Mouse (Mus musculus) stomach, embryonic 14.5 days (tissue): Measurements from ENCODE around the gene Sash3. TPM values are rescaled to one million over a fixed set of nuclear protein-coding genes. Genes with fewer than 3 reads are reported as not detected.
"Not testable (repeated sequence)": the region's sequence is repeated elsewhere in the genome, so short reads cannot be mapped to it uniquely, and the experiment has no call there.

ENCODE experiments used
- ATAC-seq: fragments of 200-750 bp; cut with Nextera tagmentation; 2 replicates; pipeline ENCODE4 v1.8.0; 2017; ENCODE audit warnings: low read depth, moderate TSS enrichment; ENCODE audit not compliant: insufficient number of reproducible peaks, insufficient read depth, low FRiP score
- H3K27ac ChIP-seq: fragments of 300-500 bp; sonication (generic); 2 replicates; pipeline ENCODE4 v1.5.1; 2014; ENCODE audit warnings: mild to moderate bottlenecking, low read length, moderate library complexity, mixed read lengths
- H3K27me3 ChIP-seq: fragments of 300-500 bp; sonication (generic); 2 replicates; pipeline ENCODE4 v1.6.1; 2014; ENCODE audit warnings: low read length, control low read depth, mixed read lengths; ENCODE audit not compliant: control insufficient read depth, insufficient read depth
- H3K36me3 ChIP-seq: fragments of 300-500 bp; sonication (generic); 2 replicates; pipeline ENCODE4 v1.6.1; 2014; ENCODE audit warnings: mild to moderate bottlenecking, control low read depth, low read length, moderate library complexity, mixed read lengths; ENCODE audit not compliant: control insufficient read depth, insufficient read depth
- H3K4me1 ChIP-seq: fragments of 300-500 bp; sonication (generic); 2 replicates; pipeline ENCODE4 v1.6.1; 2014; ENCODE audit warnings: low read length, control low read depth, mixed read lengths; ENCODE audit not compliant: control insufficient read depth, insufficient read depth
- H3K4me2 ChIP-seq: fragments of 300-500 bp; sonication (generic); replicated peaks from 2 replicates; pipeline ENCODE4 v1.6.1; 2014; ENCODE audit warnings: low read depth, low read length, control low read depth
- H3K4me3 ChIP-seq: fragments of 300-500 bp; sonication (generic); 2 replicates; pipeline ENCODE4 v1.5.1; 2014; ENCODE audit warnings: low read depth, low read length, control low read depth
- H3K9ac ChIP-seq: fragments of 300-500 bp; sonication (generic); replicated peaks from 2 replicates; pipeline ENCODE4 v1.6.1; 2014; ENCODE audit warnings: low read depth, mild to moderate bottlenecking, control low read depth, low read length, moderate library complexity, mixed read lengths
- H3K9me3 ChIP-seq: fragments of 300-500 bp; sonication (generic); 2 replicates; pipeline ENCODE4 v1.6.1; 2016; ENCODE audit warnings: low read depth, low read length, control low read depth; ENCODE audit not compliant: control insufficient read depth
- WGBS: fragments of 180-500 bp; shearing (Covaris S2); extraction: QIAGEN DNeasy Blood & Tissue Kit; methylation state at CpG from one replicate; pipeline ENCODE4 v1.1.7; 2014; 5-methylcytosine and 5-hydroxymethylcytosine counted together
- polyA plus RNA-seq: library from polyadenylated mRNA; unstranded; fragments of >200 nt; fragmentation: Nextera tagmentation; extraction: Ambion mirVana; gene quantifications from 2 replicates; pipeline ENCODE4 v1.2.1, GENCODE M21; 2014

The Sash3 gene
- polyA plus RNA-seq, 1 experiment from 2014 or later = 3.3 TPM

- Histone ChIP-seq H3K4me1 (no peaks in the 10 kb centered on the region), H3K27ac (no peak overlapping the region), H3K9me3 (no peaks in the 10 kb centered on the region), H3K9ac (no peak overlapping the region), H3K27me3 (no peaks in the 10 kb centered on the region), H3K36me3 (no peaks in the 10 kb centered on the region), H3K4me2 (no peak overlapping the region), H3K4me3 (no peak overlapping the region)
- 76% methylated on average over 7 of the region's 7 CpGs for WGBS
- ATAC-seq = no peak
These were observed 57.5 kb downstream of the Sash3 start for GRCm38 (mm10) chrX:48203763-48204162.

- no peaks in the 10 kb centered on the region for H3K27me3 ChIP-seq
- no peaks in the 10 kb centered on the region for H3K36me3 ChIP-seq
- no peak overlapping the region for H3K9ac ChIP-seq
- 74% methylated on average over 6 of the region's 6 CpGs for WGBS
- no peaks in the 10 kb centered on the region for H3K4me1 ChIP-seq
- H3K27ac ChIP-seq = no peak overlapping the region
- no peak overlapping the region for H3K4me3 ChIP-seq
- no peaks in the 10 kb centered on the region for H3K9me3 ChIP-seq
- H3K4me2 ChIP-seq = no peak overlapping the region
- ATAC-seq = no peak
These were observed 58.2 kb downstream of the Sash3 start for GRCm38 (mm10) chrX:48204469-48204868.

GRCm38 (mm10) chrX:48207761-48208487 is 61.7 kb downstream of the Sash3 start:
- no peak overlapping the region for H3K27ac ChIP-seq
- peak; percentile 76 for ATAC-seq

GRCm38 (mm10) chrX:48208519-48209185 is 62.4 kb downstream of the Sash3 start, which contains the start of gene Zdhhc9:
Zdhhc9 (minus strand) TSS chrX:48208878.
- WGBS = 16% methylated on average over 34 of the region's 34 CpGs
- Histone ChIP-seq H3K36me3 (no peaks in the 10 kb centered on the region), H3K27me3 (no peaks in the 10 kb centered on the region), H3K27ac (no peak within 1 kb of the TSS), H3K4me3 (peak within 1 kb of the TSS; percentile 56), H3K9me3 (no peaks in the 10 kb centered on the region), H3K4me2 (peak within 1 kb of the TSS; percentile 50), H3K9ac (peak within 1 kb of the TSS; percentile 50; the same call in 1 of the 2 replicates), H3K4me1 (no peaks in the 10 kb centered on the region)
- peak; percentile 98 for ATAC-seq

More at GRCm38 (mm10) chrX:48207761-48208487, 61.7 kb downstream of the Sash3 start:
- Histone ChIP-seq H3K4me2 (peak overlapping the region; percentile 50), H3K36me3 (no peaks in the 10 kb centered on the region), H3K27me3 (no peaks in the 10 kb centered on the region), H3K9me3 (no peaks in the 10 kb centered on the region), H3K4me1 (no peaks in the 10 kb centered on the region), H3K4me3 (peak overlapping the region; percentile 56), H3K9ac (peak overlapping the region; percentile 50; the same call in 1 of the 2 replicates)
- 12% methylated on average over 35 of the region's 36 CpGs for WGBS

- H3K4me3 ChIP-seq, H3K9me3 ChIP-seq, H3K27ac ChIP-seq, H3K36me3 ChIP-seq, H3K4me2 ChIP-seq, H3K4me1 ChIP-seq, ATAC-seq, H3K9ac ChIP-seq, H3K27me3 ChIP-seq: not testable (repeated sequence)
- 78% methylated on average over 3 of the region's 4 CpGs for WGBS
These were observed 63.5 kb downstream of the Sash3 start for GRCm38 (mm10) chrX:48209746-48210145.

Other genes starting within 250 kb of the Sash3 start
- 29.5 and 32.6 TPM in 2 replicates for gene Ocrl, start 234.0 kb upstream of the Sash3 start, polyA plus RNA-seq
- gene Apln, start 111.6 kb upstream of the Sash3 start, polyA plus RNA-seq = 4.3 and 5.1 TPM in 2 replicates
- gene Xpnpep2, start 37.7 kb upstream of the Sash3 start, polyA plus RNA-seq = 1.1 and 1.2 TPM in 2 replicates
- gene Zdhhc9, start 62.4 kb downstream of the Sash3 start, polyA plus RNA-seq = 7.1 and 8.2 TPM in 2 replicates
- gene Utp14a, start 110.4 kb downstream of the Sash3 start, polyA plus RNA-seq = 16.3 and 20.1 TPM in 2 replicates
- 8.0 and 9.3 TPM in 2 replicates for gene Bcorl1, start 194.9 kb downstream of the Sash3 start, polyA plus RNA-seq